ENCODE assay signal across 10 mouse cellular contexts in genomic region chr5:24328813-24329211, GRCm38 (mm10). TPM values are rescaled to one million over a fixed set of nuclear protein-coding genes. Genes with fewer than 3 reads are reported as not detected.
DNase-seq lines count a peak whose midpoint lies in the region; ATAC-seq and TF ChIP-seq lines count a peak whose summit lies in the region.
"Had no signal": no experiment of that assay in that cellular context is flagged by ENCODE, and none has a peak within 500 bp of the region (broad histone marks: within the 10 kb centered on the region; RNA-seq: fewer than 3 reads in every experiment).

No protein-coding gene starts in this region.

- peak overlapping the region; percentile 24; the same call in 1 of the 2 replicates for H3K27ac ChIP-seq in lung, embryonic 14.5 days (ENCODE audit: low read depth)
- no peak overlapping the region for H3K27ac ChIP-seq in forebrain, embryonic 11.5 days (ENCODE audit: low read depth, low read length)
- no peak overlapping the region for H3K27ac ChIP-seq in intestine, postnatal 0 days (ENCODE audit: low read depth, low read length)
- H3K27ac ChIP-seq in small intestine, adult 2 months (ENCODE audit: insufficient read depth, low read depth, low read length) = peak overlapping the region; percentile 39; the same call in 1 of the 2 replicates

- peaks cover 20% of the 10 kb centered on the region; the same call in 1 of the 2 replicates for H3K36me3 ChIP-seq in lung, embryonic 14.5 days (ENCODE audit: insufficient read depth)
- no peaks in the 10 kb centered on the region; the same call in 1 of the 2 replicates for H3K36me3 ChIP-seq in forebrain, embryonic 11.5 days (ENCODE audit: control insufficient read depth, insufficient read depth, low read length)
- no peaks in the 10 kb centered on the region; the same call in 1 of the 2 replicates for H3K36me3 ChIP-seq in intestine, postnatal 0 days (ENCODE audit: control insufficient read depth, insufficient read depth)
- H3K36me3 ChIP-seq in small intestine, adult 2 months (ENCODE audit: control insufficient read depth, insufficient read depth, low read length) = no peaks in the 10 kb centered on the region

- H3K4me3 ChIP-seq in lung, embryonic 14.5 days (ENCODE audit: low read depth, low read length) = peak overlapping the region; percentile 25; the same call in 1 of the 2 replicates
- peak overlapping the region; percentile 17 for H3K4me3 ChIP-seq in forebrain, embryonic 11.5 days (ENCODE audit: low read depth, low read length)
- peak overlapping the region; percentile 14; the same call in 1 of the 2 replicates for H3K4me3 ChIP-seq in intestine, postnatal 0 days (ENCODE audit: low read depth, low read length)
- peak overlapping the region; percentile 25 for H3K4me3 ChIP-seq in small intestine, adult 2 months (ENCODE audit: low read depth, low read length)

- no peak; the same call in 1 of the 2 replicates for ATAC-seq in lung, embryonic 14.5 days (ENCODE audit: insufficient read depth)
- no peak for ATAC-seq in forebrain, embryonic 11.5 days (replicated peaks; ENCODE audit: low FRiP score)
- ATAC-seq in intestine, postnatal 0 days = no peak

- H3K4me2 ChIP-seq in lung, embryonic 14.5 days = peak overlapping the region; percentile 64
- H3K4me2 ChIP-seq in forebrain, embryonic 11.5 days (ENCODE audit: low read depth, low read length, severe bottlenecking) = peak overlapping the region; percentile 60
- peak overlapping the region; percentile 61 for H3K4me2 ChIP-seq in intestine, postnatal 0 days (replicated peaks; ENCODE audit: low read depth)

- TF ChIP-seq POLR2A in small intestine, adult 2 months (IDR thresholded peaks at IDR 0.05; ENCODE audit: low read depth, low read length) = no peak

- WGBS in lung, embryonic 14.5 days = 68% methylated on average over 6 of the region's 6 CpGs
- 87% methylated on average over 6 of the region's 6 CpGs for WGBS in forebrain, embryonic 11.5 days
- WGBS in intestine, postnatal 0 days = 80% methylated on average over 6 of the region's 6 CpGs
- 65% methylated on average over 6 of the region's 6 CpGs for WGBS in small intestine, adult 2 months

- no peak for TF ChIP-seq CTCF in lung, embryonic 14.5 days (IDR thresholded peaks at IDR 0.05; ENCODE audit: low read depth)
- TF ChIP-seq CTCF in intestine, postnatal 0 days (IDR thresholded peaks at IDR 0.05; ENCODE audit: low read depth) = no peak
- no peak for TF ChIP-seq CTCF in small intestine, adult 2 months (IDR thresholded peaks at IDR 0.05; ENCODE audit: extremely low read depth, insufficient read length, insufficient replicate concordance, low read depth, low read length)

- DNase-seq in lung, embryonic 14.5 days = no peak
- no peak for DNase-seq in lung, postnatal 36 days
- peak; percentile 37 for DNase-seq in forebrain, embryonic 11.5 days (ENCODE audit: low spot score)
- DNase-seq in left cerebral cortex, adult 11 months (ENCODE audit: low spot score) = no peak
- DNase-seq in kidney, adult 8-10 months = no peak
- DNase-seq in thymus, adult 18-20 months = no peak
- DNase-seq: layer of hippocampus, adult 9-11 months; right cerebral cortex, postnatal 25 days had no signal

- peak overlapping the region; percentile 32 for H3K9ac ChIP-seq in lung, embryonic 14.5 days
- peak overlapping the region; percentile 61 for H3K9ac ChIP-seq in forebrain, embryonic 11.5 days (ENCODE audit: low read length)
- H3K9ac ChIP-seq in intestine, postnatal 0 days (ENCODE audit: low read depth, low read length) = 0 out of 2 replicates have a peak overlapping the region, but pooled peaks have one; percentile 23

- peaks cover 7% of the 10 kb centered on the region; the same call in 1 of the 2 replicates for H3K27me3 ChIP-seq in lung, embryonic 14.5 days (ENCODE audit: insufficient read depth, low read length)
- no peaks in the 10 kb centered on the region; the same call in 1 of the 2 replicates for H3K27me3 ChIP-seq in forebrain, embryonic 11.5 days (ENCODE audit: control insufficient read depth, insufficient read depth, low read length)
- no peaks in the 10 kb centered on the region for H3K27me3 ChIP-seq in intestine, postnatal 0 days (replicated peaks; ENCODE audit: control insufficient read depth, insufficient read depth, low read length)
- H3K27me3 ChIP-seq in small intestine, adult 2 months (ENCODE audit: control insufficient read depth, insufficient read depth, low read length) = no peaks in the 10 kb centered on the region

- H3K4me1 ChIP-seq in lung, embryonic 14.5 days (ENCODE audit: insufficient read depth) = peaks cover 12% of the 10 kb centered on the region
- H3K4me1 ChIP-seq in forebrain, embryonic 11.5 days (replicated peaks; ENCODE audit: control insufficient read depth, insufficient read depth, low read length) = peaks cover 15% of the 10 kb centered on the region
- H3K4me1 ChIP-seq in intestine, postnatal 0 days (replicated peaks; ENCODE audit: control insufficient read depth, insufficient read depth, low read length) = no peaks in the 10 kb centered on the region
- H3K4me1 ChIP-seq in small intestine, adult 2 months (ENCODE audit: control insufficient read depth, insufficient read depth, insufficient read length, low read length) = no peaks in the 10 kb centered on the region

- H3K9me3 ChIP-seq in lung, embryonic 14.5 days (ENCODE audit: low read depth, low read length) = no peaks in the 10 kb centered on the region
- no peaks in the 10 kb centered on the region for H3K9me3 ChIP-seq in forebrain, embryonic 11.5 days (ENCODE audit: control insufficient read depth, low read length)
- H3K9me3 ChIP-seq in intestine, postnatal 0 days (ENCODE audit: control insufficient read depth) = no peaks in the 10 kb centered on the region

RNA-seq across cellular contexts. Expression of gene Kcnh2, which starts 22.6 kb away (rescaled TPM):
- polyA plus RNA-seq in lung, embryonic 14.5 days (2014; fragmentation: Nextera tagmentation; extraction: Ambion mirVana) = 3.9 and 5.5 TPM in 2 replicates
- 9.1 and 10.9 TPM in 2 replicates for polyA plus RNA-seq in forebrain, embryonic 11.5 days (2014; fragmentation: Nextera tagmentation; extraction: Ambion mirVana)
- 3.0 and 3.1 TPM in 2 replicates for polyA plus RNA-seq in intestine, postnatal 0 days (2015; fragmentation: Nextera tagmentation; extraction: Ambion mirVana)
- polyA plus RNA-seq in small intestine, adult 2 months (2012; rRNA removed) = 21.9 and 26.3 TPM in 2 replicates

RNA-seq across cellular contexts. Expression of gene Nos3, which starts 35.8 kb away (rescaled TPM):
- 13.8 and 15.7 TPM in 2 replicates for polyA plus RNA-seq in lung, embryonic 14.5 days (2014; fragmentation: Nextera tagmentation; extraction: Ambion mirVana)
- 6.6 and 7.4 TPM in 2 replicates for polyA plus RNA-seq in forebrain, embryonic 11.5 days (2014; fragmentation: Nextera tagmentation; extraction: Ambion mirVana)
- 3.5 and 3.7 TPM in 2 replicates for polyA plus RNA-seq in intestine, postnatal 0 days (2015; fragmentation: Nextera tagmentation; extraction: Ambion mirVana)
- polyA plus RNA-seq in small intestine, adult 2 months (2012; rRNA removed) = 2.8 and 4.0 TPM in 2 replicates

Comparison
In these comparisons a context has a peak if more than half of its experiments do, and no peak if none do; other contexts are left out.
1. H3K27ac ChIP-seq: peak in lung, embryonic 14.5 days (single experiment) and small intestine, adult 2 months (single experiment); none in forebrain, embryonic 11.5 days (single experiment) and intestine, postnatal 0 days (single experiment).
2. Peak in every context shown above with its lines, with median percentiles within 50 percentile points of each other: H3K4me2 ChIP-seq, H3K4me3 ChIP-seq and H3K9ac ChIP-seq.